Mouse (Mus musculus) liver (tissue): ENCODE measurements at regions not wholly inside any gene's neighbourhood (a gene's known extent, or its start where the extent isn't known, plus 50 kb on each side); places are given as distances from the start of the nearest gene placed in this dataset.

ENCODE experiments used
- DNase-seq: peaks from one replicate; pipeline ENCODE4 v3.0.0-alpha.2; 2020; ENCODE audit warnings: mixed read lengths

DNA sequence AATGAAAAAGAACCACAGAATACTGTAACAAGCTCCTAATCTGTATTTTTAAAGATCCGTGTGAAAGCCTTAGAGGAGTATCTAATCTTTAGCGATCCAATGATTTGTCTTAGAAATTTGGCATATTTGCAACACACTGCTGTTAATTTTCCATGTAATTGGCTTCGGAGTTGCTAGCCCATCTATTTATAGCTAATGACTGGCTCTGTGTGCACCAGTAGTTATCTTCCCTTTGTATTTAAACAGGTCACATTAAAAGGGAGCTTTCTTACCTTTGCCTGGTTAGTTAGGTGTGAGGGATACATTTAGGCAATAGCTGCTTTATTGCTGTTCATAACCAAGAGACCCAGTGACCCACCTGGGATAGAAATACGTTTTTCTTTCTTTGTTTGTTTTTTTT lies 256.3 kb upstream of the Mme start:
- no peak for DNase-seq

DNA sequence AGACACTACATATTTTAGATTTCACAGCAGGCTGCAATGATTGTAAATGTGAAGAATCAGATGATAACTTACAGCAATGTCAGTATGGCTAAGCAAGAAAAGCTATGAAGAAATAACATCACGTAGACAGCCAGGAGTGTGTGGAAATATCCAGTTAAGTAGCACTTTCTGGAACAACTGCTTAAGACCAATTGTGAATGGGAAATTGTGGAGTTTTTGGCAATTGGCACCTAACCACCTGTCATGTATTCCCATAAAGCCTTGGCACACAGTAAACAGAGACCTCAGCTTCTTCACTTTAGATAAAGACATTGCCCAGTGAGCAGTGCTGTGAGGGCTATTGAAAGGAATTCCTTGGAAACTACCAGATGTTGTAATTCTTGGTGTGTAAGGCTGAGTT lies 264.4 kb upstream of the Mme start:
- no peak for DNase-seq

DNA sequence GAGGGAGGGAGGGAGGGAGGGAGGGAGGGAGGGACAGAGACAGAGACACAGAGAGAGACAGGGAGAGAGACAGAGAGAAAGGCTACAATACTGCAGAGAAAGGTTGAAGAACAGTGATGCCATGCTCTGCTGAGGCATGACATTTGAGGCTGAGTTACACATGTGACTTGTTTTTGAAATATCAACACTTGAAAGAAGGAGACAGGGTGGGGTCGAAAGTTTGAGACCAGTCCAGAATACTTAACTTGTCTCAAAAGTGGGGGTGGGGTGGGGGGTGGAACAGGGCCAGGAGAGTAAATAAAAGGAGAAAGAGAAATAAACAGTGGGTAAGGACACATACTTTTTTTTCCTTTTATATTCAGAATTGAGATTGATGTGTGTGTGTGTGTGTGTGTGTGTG lies 278.1 kb upstream of the Mme start:
- DNase-seq: no peak

DNA sequence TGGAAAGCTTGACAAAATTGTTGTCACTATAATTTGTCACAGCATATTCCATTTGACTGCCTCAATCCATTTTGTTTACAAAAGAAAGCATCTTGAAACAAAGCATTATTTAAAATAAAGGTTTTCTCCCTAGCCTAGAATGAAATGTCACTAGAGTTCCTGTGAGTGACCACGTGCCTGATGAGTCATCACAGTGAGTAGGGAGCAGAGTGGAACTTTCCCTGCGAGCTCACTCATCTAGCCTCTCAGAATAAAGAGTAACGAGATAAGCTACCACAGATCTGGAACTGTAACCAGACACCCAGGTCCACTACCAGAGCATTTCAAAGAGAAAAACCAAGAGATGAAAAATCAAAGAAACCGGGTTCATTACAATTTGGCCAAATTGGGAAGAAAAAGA lies 278.7 kb upstream of the Mme start:
- no peak for DNase-seq

DNA sequence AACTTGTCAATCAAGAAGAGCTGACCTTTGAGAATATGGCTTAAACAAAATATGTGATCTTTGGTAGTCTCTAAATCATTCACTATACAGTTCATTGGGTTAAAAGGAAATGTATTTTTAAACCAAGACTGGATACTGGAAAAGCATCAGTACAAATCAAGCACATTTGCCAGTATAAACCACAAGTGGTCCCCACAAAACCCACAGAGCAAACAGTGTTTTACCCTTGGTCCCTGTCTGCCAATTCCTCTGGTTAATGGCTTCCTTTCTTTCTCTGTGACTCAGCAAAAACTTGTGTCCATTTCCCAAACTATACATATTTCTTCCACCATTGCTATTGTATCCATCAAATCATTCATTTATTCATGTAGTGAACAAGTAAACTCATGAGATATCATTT lies 296.0 kb upstream of the Mme start:
- DNase-seq: no peak

DNA sequence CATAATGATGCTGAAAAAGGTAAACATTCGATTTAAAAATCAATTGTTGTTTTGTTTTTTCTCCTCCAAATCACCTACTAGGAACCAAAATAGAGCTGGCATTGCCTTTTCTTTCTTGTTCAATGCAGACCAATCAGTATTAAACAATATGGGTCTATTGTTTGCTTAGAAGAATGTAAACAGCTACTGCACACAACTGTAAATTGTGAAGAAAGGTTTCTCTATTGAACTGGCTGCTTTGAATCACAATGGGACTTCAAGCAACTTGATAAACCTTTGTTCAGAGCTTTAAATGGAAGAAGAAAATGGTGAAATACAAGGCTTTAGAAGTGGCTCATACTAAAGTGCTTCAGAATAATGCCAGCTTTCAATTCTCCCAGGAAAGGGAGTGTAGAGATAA lies 302.7 kb upstream of the Mme start:
- DNase-seq: no peak

DNA sequence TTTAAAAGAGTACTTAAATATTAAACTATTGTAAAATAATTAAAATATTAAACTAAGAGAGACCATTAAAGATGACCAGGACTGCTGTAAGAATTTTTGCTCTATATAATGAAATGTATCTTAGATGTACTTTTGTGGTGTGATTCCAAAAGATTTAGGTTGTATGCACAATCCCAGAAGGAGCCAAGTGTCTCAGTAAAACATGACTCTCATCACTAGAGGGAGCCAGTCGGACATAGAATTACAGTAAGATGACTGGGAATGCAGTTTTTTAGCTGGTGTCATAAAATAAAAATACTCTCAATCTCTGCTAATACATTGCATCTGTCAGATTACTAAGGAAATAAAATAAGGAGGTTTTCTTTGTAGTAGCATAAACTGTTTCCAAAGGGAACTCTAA lies 316.9 kb upstream of the Mme start:
- no peak for DNase-seq

DNA sequence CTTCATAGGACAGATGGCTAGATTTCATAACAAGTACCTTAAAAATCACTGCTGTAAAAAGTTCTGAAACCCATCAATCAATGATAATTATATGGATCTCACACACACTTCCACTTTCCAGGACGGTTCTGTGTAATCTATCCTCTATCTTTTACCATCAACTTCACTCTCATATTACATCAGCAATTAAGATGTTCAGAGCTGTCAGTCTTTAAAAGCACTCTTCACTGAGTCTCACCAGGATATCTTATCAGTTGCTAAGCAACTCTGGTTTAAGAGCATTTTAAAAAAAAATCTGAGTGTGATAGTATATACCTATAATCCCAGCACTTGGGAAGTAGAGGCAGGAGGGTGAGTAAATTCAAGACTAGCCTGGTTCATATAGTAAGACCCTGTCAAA lies 312.0 kb upstream of the Gpr149 start:
- no peak for DNase-seq

DNA sequence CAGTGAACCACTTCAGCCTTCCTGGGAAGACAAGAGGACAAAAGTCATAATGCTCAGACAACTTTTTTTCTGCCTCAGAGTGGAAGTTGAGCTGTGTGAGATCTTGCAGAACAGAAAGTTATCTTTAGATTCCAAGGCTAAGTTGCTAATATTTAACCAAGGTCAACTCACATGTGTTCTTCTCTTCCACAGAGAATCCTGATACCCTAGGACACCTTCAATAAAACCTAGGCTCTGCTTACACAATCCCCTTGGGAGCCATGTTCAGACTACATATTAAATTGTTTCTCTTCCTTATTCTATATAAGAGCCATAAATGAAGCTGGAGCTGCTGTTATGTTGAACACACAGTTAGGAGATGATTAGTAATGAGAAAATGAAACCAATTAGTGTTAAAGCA lies 280.2 kb upstream of the Gpr149 start:
- no peak for DNase-seq

DNA sequence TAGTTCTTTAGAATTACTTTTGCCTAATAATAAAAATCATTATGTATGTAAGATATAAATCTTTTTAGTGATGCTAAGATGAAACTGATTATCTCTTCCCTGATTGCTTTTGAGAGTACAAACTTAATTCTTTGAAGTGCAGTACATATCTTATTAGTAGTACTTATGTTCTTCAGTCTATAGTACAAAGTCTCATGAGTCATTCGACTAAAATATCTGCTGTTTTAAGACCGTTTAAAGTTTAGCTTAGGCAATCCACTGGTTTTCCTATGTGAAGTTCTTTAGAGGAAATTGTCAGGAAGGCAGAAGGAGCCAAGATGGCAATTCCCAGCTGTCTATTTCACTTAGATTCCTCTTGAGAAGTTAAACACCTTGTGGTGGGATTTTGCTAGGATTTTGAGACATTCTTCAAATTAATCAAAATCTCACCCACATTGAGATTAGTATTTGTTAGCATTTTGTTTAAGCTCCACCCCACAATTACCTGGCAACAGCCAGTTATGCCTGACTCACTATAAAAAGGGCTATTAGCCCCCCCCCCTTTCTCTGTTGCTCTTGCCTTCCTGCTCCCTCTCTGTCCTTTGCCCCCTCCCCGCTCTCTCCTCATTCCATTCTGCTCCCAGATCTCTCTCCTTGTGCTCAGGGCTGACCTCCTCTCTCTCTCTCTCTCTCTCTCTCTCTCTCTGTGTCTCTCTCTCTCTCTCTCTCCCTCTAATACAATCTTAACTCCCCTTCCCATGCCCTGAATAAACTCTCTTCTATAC lies 277.6 kb upstream of the Gpr149 start:
- no peak for DNase-seq

DNA sequence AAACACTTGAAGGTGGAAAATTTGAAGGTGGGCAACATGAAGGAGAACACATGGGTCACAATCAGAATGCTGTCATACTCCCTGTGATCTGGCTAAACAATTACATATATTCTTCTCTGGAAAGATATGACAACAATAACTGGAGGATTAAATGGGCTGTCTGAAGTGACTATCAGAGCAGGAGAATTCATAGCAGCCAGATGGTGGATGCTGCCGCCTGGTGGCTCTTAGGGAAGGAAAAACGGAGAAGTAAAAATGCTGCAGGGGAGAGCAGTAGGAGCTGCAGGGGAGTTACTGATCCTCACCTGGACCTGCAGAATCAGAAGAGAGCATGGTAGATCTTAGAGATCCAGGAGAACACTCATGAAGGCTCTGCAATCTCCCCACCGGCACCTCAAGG lies 255.8 kb upstream of the Gpr149 start:
- DNase-seq: peak; percentile 4

DNA sequence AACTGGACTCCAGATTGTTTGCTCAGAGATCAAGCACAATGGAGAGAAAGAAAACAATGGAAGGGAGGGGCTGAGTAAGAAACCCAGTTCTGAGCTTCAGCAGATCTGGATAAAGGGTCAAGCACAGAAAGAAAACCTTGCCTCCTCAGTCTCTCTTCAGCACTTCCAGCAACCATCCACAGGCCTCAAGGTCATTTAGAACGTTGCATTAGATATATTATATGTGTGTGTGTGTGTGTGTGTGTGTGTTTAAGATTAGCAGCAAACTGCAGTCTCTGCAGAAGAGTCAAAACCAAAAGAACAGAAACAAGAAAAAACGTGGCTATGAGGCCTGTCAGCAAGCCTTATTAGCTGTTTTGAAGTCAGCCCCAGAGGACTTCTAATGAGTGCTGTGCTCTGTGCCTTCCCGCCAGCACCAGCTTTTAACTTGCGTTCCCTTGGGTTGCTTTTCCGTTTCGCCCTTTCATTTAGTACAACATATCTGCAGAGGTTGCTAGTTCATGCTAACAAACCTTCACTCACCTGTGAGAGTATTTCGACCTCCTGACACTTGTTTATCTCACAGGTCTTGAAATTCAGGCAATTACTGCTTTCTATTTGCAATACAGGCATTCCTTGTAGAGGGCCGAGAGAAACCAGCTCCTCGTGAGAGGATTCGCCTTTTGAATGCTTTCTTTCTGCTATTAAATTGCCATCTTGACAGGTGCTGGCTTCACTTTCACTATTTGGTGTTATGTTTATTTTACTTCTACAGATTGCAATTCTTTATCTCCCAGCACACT lies 230.9 kb upstream of the Gpr149 start:
- no peak for DNase-seq

DNA sequence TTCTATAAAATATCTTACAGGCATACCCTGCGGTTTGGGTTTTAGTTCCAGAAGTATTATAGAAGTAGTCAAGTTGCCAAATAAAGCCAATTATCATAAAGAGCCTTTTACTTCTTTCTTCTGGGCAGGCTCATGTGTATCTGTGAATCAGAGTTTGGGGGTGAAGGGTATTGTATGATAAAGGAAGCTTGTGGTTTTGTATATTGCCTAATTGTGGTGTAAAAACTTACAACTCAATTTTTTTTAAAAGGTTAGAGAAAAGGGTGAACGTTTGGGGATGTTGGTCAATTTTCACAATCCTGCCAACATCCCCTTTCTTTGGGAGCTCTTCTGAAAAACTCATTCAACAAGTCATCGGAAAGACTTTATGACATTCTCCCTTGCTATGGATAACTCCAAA lies 219.0 kb upstream of the Gpr149 start:
- no peak for DNase-seq

DNA sequence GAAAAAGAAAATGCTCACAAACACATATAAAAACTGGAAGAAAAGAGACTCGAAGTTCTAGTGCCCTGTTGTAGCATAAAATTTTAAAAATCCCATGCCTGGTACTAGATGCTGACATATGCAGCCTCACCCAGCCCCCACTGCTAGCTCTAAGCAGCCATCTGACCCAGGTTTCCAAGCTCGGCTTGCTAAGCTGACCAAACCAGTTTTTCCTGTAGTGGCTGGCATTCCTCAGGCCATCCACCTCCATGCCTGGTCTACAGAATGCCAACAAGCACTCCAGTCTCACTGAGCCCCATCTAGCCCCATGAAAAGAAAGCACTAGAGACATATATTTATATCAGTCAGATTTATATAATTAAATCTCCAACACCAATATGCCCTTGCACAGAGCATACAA lies 196.1 kb upstream of the Gpr149 start:
- no peak for DNase-seq

DNA sequence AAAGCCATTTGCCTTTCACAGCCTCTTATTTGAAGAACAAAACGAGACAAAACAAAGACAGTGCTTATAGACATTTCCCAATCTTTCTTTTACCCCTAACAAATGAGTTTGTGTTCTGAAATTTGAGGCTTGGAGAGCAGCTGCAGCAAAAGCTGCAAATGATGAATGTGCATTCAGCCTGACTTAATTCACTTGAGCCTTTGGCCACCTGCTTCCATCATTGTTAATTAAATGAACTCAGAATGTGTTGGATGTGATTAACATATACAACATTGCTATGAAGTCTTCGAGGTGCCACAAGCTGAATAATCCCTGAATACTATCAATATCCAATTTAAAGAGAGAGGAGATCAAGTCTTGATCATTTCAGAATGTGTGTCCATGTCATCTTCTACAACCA lies 181.3 kb upstream of the Gpr149 start:
- no peak for DNase-seq
